Mouse (Mus musculus) testis, adult 2 months (tissue): ENCODE results near the gene Arf3. TPM values are rescaled to one million over a fixed set of nuclear protein-coding genes. Genes with fewer than 3 reads are reported as not detected.
A peak's percentile ranks its signal among the peaks of the same experiment; 100 is the strongest.

ENCODE experiments used
- H3K27ac ChIP-seq: fragments of 200-500 bp; 2 replicates; pipeline ENCODE4 v1.5.1; 2012; ENCODE audit warnings: low read depth, low read length; ENCODE audit not compliant: control insufficient read depth, insufficient read depth
- H3K27me3 ChIP-seq: fragments of 200-500 bp; 2 replicates; pipeline ENCODE4 v1.6.1; 2012; ENCODE audit warnings: mild to moderate bottlenecking, low read length, moderate library complexity; ENCODE audit not compliant: control insufficient read depth, insufficient read depth
- H3K36me3 ChIP-seq: fragments of 200-500 bp; 2 replicates; pipeline ENCODE4 v1.6.1; 2012; ENCODE audit warnings: mild to moderate bottlenecking, low read length; ENCODE audit not compliant: control insufficient read depth, insufficient read depth
- H3K4me1 ChIP-seq: fragments of 200-500 bp; 2 replicates; pipeline ENCODE4 v1.6.1; 2012; ENCODE audit warnings: low read length; ENCODE audit not compliant: control insufficient read depth, insufficient read depth
- H3K4me3 ChIP-seq: fragments of 200-500 bp; 2 replicates; pipeline ENCODE4 v1.5.1; 2012; ENCODE audit warnings: low read depth, mild to moderate bottlenecking, low read length, moderate library complexity, mixed read lengths; ENCODE audit not compliant: control insufficient read depth
- CTCF ChIP-seq: fragments of 200-500 bp; IDR thresholded peaks from 2 replicates; pipeline ENCODE4 v1.5.1; 2012; ENCODE audit warnings: low read depth, mild to moderate bottlenecking, inconsistent platforms, low read length, moderate library complexity; ENCODE audit not compliant: control insufficient read depth, insufficient read depth, insufficient replicate concordance
- POLR2A ChIP-seq: fragments of 200-500 bp; IDR thresholded peaks from 2 replicates; pipeline ENCODE4 v1.6.1; 2012; ENCODE audit warnings: low read depth, mild to moderate bottlenecking, inconsistent platforms, low read length, moderate library complexity; ENCODE audit not compliant: control insufficient read depth
- polyA plus RNA-seq: library from polyadenylated mRNA; depleted of rRNA; stranded (reverse); fragments of >200 nt; gene quantifications from 2 replicates; pipeline ENCODE4 v1.2.3, GENCODE M21; 2012

The Arf3 gene
- polyA plus RNA-seq, 1 experiment: 80.4 TPM

DNA sequence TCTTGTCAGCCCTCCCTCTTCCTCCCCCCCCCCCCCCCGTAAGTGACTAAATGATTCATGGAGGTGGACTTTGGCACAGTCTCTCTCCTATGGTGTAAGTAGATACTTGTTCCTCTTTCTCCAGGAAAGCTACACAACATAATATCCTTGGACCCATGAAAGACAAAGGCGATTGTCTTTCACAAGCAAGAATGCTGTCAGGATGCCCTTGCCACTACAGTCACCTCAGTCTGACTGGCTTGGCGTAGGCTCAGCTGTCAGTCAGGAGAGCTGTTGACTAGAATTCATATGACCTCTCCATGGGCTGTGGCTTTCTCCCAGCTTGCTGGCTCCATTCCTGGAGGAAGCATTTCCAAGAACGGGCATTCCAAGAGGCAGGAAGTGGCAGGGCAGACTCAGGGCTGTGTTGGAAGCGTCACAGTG, 48.8 kb downstream of the Arf3 start:
- no peak for TF ChIP-seq POLR2A
- TF ChIP-seq CTCF: no peak
- no peaks in the 10 kb centered on the region for H3K4me1 ChIP-seq
- no peaks in the 10 kb centered on the region; the same call in 1 of the 2 replicates for H3K36me3 ChIP-seq
- no peak overlapping the region for H3K4me3 ChIP-seq
- no peak overlapping the region for H3K27ac ChIP-seq
- H3K27me3 ChIP-seq: no peaks in the 10 kb centered on the region

DNA sequence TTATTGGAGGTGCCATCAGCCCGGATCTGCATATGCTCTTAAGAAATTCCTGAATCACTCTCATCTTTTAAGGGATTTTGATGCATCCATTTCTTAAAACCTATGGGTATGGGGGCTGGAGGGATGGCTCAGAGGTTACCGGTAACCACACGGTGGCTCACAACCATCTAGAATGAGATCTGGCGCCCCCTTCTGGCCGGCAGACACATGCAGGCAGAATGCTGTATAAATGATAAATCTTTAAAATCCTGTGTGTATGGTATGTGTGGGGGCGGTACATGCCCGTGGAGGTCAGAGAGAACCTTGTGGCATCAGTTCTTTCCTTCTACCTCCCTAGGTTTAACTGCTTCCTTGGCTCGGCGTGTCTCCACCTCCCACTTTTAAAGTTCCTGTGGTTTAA, 52.6 kb downstream of the Arf3 start:
- Histone ChIP-seq H3K36me3 (no peaks in the 10 kb centered on the region; the same call in 1 of the 2 replicates), H3K4me3 (peak overlapping the region; percentile 77), H3K4me1 (peaks cover 2% of the 10 kb centered on the region), H3K27me3 (no peaks in the 10 kb centered on the region), H3K27ac (no peak overlapping the region)
- TF ChIP-seq POLR2A (no peak), CTCF (peak; percentile 80; the same call in 1 of the 2 replicates)

DNA sequence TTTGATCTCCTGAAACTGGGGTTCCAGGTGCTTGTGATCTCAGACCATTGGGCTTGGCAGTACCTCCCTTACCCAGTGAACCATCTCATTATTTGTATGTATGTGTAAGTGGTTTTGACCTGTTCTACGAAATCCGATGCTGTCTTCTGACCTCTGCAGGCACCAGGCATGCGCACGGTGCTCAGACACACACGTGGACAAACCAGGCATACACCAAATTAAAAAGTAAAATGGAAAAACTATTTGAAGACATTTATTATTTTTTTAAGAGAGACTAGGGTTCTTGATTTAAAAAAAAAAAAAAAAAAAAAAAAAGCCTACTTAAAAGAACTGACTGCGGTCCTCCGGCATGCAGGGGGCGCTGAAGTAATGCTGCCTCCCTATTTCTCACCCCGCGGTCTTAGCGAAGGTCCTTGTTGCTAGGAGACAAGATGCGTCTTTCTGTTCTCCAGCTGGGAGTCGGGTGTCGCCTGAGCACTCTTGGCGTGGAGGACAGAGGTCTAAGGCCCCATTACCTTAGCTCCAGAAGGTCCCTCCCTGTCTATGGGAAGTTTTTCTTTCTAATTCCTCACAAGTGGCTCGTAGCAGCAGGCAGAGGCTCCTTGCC, 55.1 kb downstream of the Arf3 start, which contains the start of gene Ccdc65:
Gene Ccdc65 (plus strand): TSS at position 442 of the 607 bp plus-strand sequence.
- peak within 1 kb of the TSS; percentile 90 for H3K4me3 ChIP-seq
- TF ChIP-seq CTCF (peak; percentile 78), POLR2A (peak; percentile 89; the same call in 1 of the 2 replicates)
- no peak within 1 kb of the TSS for H3K27ac ChIP-seq
- H3K4me1 ChIP-seq: peaks cover 2% of the 10 kb centered on the region
- H3K27me3 ChIP-seq: no peaks in the 10 kb centered on the region
- no peaks in the 10 kb centered on the region; the same call in 1 of the 2 replicates for H3K36me3 ChIP-seq

DNA sequence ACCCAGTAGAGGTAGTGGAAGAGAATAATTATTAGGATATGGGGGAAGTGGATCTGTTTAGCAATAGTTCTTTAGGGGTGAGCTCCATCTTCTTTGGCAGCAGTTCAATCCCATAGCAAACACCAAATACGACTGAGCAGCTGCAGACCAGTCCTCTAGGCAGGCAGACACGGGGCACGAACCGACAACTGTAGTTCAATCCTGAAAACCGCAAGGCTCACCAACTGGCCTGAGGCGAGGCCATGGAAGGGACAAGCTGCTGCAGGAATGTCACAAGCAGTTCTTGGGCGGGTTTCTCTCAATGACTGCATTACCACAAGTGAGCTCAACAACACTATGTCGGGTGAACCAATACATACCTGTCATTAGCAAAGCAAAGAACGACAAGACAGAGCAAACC, 58.7 kb downstream of the Arf3 start:
- Histone ChIP-seq H3K27ac (no peak overlapping the region), H3K4me3 (no peak overlapping the region), H3K36me3 (no peaks in the 10 kb centered on the region), H3K4me1 (peaks cover 6% of the 10 kb centered on the region), H3K27me3 (no peaks in the 10 kb centered on the region)
- no peak for TF ChIP-seq CTCF

DNA sequence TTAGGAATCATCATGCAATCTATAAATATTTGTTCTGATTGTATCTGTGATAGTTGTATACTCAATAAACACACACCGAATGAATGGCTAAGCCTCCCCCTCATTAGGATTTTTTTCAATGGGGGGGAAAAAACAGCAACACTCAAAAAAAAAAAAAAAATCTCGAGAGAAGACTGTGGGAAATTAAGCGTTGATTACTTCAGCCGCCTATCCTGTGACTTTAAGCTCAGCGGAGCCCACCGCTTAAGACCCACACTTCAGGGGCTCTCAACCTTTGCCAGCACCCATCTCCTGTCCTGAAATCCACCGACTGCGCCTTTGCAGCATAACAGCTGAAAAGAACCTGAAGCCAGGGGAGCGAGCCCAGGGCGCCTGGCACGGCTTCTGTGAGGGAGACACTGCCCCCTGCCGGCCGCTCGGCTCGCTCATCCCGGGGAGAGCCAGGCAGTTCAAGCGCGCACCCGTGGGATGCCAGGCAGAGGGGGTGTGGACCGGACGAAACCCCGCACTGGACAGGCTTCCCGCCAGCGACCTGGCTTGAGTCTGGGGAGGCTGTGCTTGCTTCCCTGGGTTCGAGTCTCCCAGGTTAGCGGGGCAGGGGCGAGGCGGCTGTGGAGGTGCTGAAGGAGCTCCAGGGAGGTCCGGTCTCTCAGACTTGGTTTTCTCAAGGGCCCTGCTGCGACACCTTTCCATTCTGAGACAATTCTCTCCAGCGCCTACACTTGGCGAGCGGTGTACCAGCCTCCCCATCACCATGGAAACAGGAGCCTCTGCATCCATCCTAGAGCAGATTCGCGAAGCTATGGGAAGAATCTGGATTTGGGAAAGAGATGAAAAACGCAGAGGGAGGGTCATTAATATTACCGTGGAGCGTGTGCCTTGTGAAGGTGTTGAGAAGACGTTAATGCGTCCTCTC, 63.6 kb downstream of the Arf3 start:
- no peaks in the 10 kb centered on the region for H3K36me3 ChIP-seq
- H3K4me1 ChIP-seq: peaks cover 17% of the 10 kb centered on the region
- no peak overlapping the region for H3K27ac ChIP-seq
- H3K4me3 ChIP-seq: peak overlapping the region; percentile 68
- TF ChIP-seq POLR2A: no peak
- peak; percentile 87 for TF ChIP-seq CTCF
- H3K27me3 ChIP-seq: no peaks in the 10 kb centered on the region

DNA sequence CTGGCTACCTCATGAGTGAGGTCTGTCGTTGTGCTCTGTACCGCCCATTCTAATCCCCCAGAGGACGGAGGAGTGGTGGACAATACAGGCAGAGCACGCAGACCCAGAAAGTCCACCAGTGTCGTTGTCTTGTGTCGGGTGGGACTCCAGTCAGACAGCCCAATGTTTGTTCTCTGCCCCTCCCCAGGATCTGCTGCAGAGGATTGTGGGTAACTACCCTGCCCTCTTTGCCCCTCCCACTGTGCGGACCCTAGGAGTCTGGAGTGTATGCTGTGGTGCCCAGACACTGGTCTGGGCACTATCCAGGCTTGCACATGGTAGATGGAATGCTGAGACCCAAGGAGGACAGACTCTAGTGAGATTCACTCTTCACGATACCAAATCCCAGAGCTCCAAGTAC, 66.8 kb downstream of the Arf3 start:
- H3K27me3 ChIP-seq: no peaks in the 10 kb centered on the region
- H3K36me3 ChIP-seq: no peaks in the 10 kb centered on the region
- no peak for TF ChIP-seq POLR2A
- TF ChIP-seq CTCF: no peak
- peak overlapping the region; percentile 83 for H3K4me3 ChIP-seq
- H3K4me1 ChIP-seq: peaks cover 17% of the 10 kb centered on the region
- H3K27ac ChIP-seq: peak overlapping the region; percentile 24

DNA sequence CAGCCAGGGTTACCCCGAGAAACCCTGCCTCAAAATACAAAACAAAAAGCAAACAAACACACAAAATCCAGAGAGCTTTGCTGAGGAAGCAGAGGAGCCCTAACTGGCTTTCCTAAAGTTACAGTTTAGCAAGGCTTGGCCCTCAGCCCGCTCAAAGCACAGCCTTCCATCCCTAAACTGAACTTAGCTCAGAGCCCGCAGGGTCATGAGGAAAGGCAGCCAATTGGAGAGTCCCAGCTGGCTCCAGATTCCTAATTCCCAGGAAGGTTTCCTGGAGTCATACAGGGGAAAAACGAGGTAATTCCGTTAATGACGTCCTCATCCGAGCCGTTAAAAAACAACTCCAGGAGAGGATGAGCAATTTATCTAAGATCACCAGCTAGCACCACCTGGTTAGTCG, 67.3 kb downstream of the Arf3 start:
- no peaks in the 10 kb centered on the region for H3K36me3 ChIP-seq
- H3K27me3 ChIP-seq: no peaks in the 10 kb centered on the region
- peak overlapping the region; percentile 83 for H3K4me3 ChIP-seq
- H3K4me1 ChIP-seq: peaks cover 17% of the 10 kb centered on the region
- no peak for TF ChIP-seq CTCF
- no peak for TF ChIP-seq POLR2A
- peak overlapping the region; percentile 24 for H3K27ac ChIP-seq
